Mouse (Mus musculus): Measurements from ENCODE around the gene Sohlh1.

GRCm38 (mm10) chr2:25853998-25854397 lies 7.0 kb upstream of the Sohlh1 start:
- no peak for TF ChIP-seq POLR2A (IDR thresholded peaks at IDR 0.05; ENCODE audit: borderline replicate concordance, control insufficient read depth, low read depth, low read length)
- no peak for TF ChIP-seq CTCF (IDR thresholded peaks at IDR 0.05; ENCODE audit: control insufficient read depth, insufficient read depth, low read length)

Measured in bone marrow, adult 2 months (tissue).